Mouse (Mus musculus) gastrocnemius, adult 18-20 months (tissue): Measurements from ENCODE around the gene Nop10. TPM values are rescaled to one million over a fixed set of nuclear protein-coding genes. Genes with fewer than 3 reads are reported as not detected.

Experiments used
- DNase-seq: peaks from one replicate; pipeline ENCODE4 v3.0.0; 2021; ENCODE audit warnings: low spot score
- long read RNA-seq, 2 experiments: library from polyadenylated mRNA; stranded (forward); transcript quantifications; one replicate each; pipeline ENCODE4 v2.0.0; 2021
- total RNA-seq, 2 experiments: library from RNA; stranded (reverse); gene quantifications; 2 replicates each; pipeline ENCODE4 v1.2.3; 2021

Nop10 gene
- 10 to 100 TPM; 52.3 to 59.1 TPM for total RNA-seq
- long read RNA-seq, experiment 1, transcript Nop10-201 (2 exons, 1,109 nt): major isoform, 126 of 126 reads
- long read RNA-seq, experiment 1, partial matches to known transcripts: 0 of 126 reads
- long read RNA-seq, experiment 1, other reads (novel, unspliced or antisense): 0 of 126 reads
- long read RNA-seq, experiment 2, transcript Nop10-201 (2 exons, 1,109 nt): major isoform, 121 of 122 reads
- long read RNA-seq, experiment 2, partial matches to known transcripts: 0 of 122 reads
- long read RNA-seq, experiment 2, other reads (novel, unspliced or antisense): 1 of 122 reads

GRCm38 (mm10) chr2:112261748-112262653 lies at the start of gene Nop10:
Gene Nop10 (plus strand): TSS chr2:112261926.
- peak; percentile 87 for DNase-seq

GRCm38 (mm10) chr2:112215977-112216376 lies 45.7 kb upstream of the Nop10 start:
- peak; percentile 21 for DNase-seq

- DNase-seq: no peak
These were observed 44.1 kb upstream of the Nop10 start for GRCm38 (mm10) chr2:112217614-112218013.

- no peak for DNase-seq
These were observed 40.8 kb upstream of the Nop10 start for GRCm38 (mm10) chr2:112220880-112221279.

- no peak for DNase-seq
These were observed 39.1 kb upstream of the Nop10 start for GRCm38 (mm10) chr2:112222607-112223006.

- DNase-seq: no peak
These were observed 37.4 kb upstream of the Nop10 start for GRCm38 (mm10) chr2:112224356-112224755.

- DNase-seq: no peak
These were observed 29.1 kb upstream of the Nop10 start for GRCm38 (mm10) chr2:112232623-112233022.

GRCm38 (mm10) chr2:112236620-112237019 lies 25.1 kb upstream of the Nop10 start:
- no peak for DNase-seq

GRCm38 (mm10) chr2:112238006-112238405 lies 23.7 kb upstream of the Nop10 start:
- no peak for DNase-seq

GRCm38 (mm10) chr2:112239212-112239934 lies 22.4 kb upstream of the Nop10 start, which contains the start of gene Lpcat4:
Gene Lpcat4 (plus strand): TSS chr2:112239468.
- peak; percentile 80 for DNase-seq

- DNase-seq: no peak
These were observed 21.6 kb upstream of the Nop10 start for GRCm38 (mm10) chr2:112239935-112240721.

- no peak for DNase-seq
These were observed 19.9 kb upstream of the Nop10 start for GRCm38 (mm10) chr2:112241787-112242186.

- no peak for DNase-seq
These were observed 16.4 kb upstream of the Nop10 start for GRCm38 (mm10) chr2:112245307-112245706.

GRCm38 (mm10) chr2:112246193-112246592 lies 15.5 kb upstream of the Nop10 start:
- DNase-seq: no peak

- no peak for DNase-seq
These were observed 14.4 kb upstream of the Nop10 start for GRCm38 (mm10) chr2:112247323-112247722.

- no peak for DNase-seq
These were observed 11.8 kb upstream of the Nop10 start for GRCm38 (mm10) chr2:112249780-112250453.

- no peak for DNase-seq
These were observed 6.8 kb upstream of the Nop10 start for GRCm38 (mm10) chr2:112254675-112255515.

GRCm38 (mm10) chr2:112259241-112259962 lies 2.3 kb upstream of the Nop10 start, which contains the start of gene Nutm1:
Gene Nutm1 (minus strand): TSS chr2:112259291.
- DNase-seq: peak; percentile 48
